Mouse (Mus musculus) frontal cortex, adult 2 months (tissue): Measurements from ENCODE around the gene Rbm47. TPM values are rescaled to one million over a fixed set of nuclear protein-coding genes. Genes with fewer than 3 reads are reported as not detected.

Experiments used
- DNase-seq, 2 experiments: peaks; one replicate each; pipeline ENCODE4 v3.0.0; 2022; ENCODE audit warnings: low spot score in 1 of 2; ENCODE audit errors: extremely low spot score in 1 of 2
- polyA plus RNA-seq: library from polyadenylated mRNA; depleted of rRNA; stranded (reverse); fragments of >200 nt; gene quantifications from 2 replicates; pipeline ENCODE4 v1.2.3, GENCODE M21; 2012

Gene Rbm47
- polyA plus RNA-seq, 1 experiment: 0.78 TPM

DNA sequence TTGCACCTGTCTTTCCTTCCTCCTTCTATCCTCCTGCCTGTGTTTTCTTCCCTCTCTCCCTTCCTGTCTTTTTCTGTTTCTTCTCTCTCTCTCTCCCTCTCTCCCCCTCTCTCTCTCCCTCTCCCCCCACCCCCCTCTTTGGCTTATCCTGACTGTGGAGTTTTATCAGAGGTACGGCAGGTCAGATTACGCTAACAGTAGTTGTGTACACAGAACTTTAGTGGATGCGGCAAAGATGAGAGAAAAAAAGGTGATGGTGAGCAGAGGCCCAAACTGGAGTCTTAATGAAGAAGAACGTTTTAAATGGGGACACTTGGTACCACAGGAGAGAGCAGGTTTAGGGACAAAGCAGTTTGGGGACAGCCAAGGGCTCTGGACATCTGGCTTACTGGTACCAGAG, 83.3 kb downstream of the Rbm47 start:
- no peak for DNase-seq

DNA sequence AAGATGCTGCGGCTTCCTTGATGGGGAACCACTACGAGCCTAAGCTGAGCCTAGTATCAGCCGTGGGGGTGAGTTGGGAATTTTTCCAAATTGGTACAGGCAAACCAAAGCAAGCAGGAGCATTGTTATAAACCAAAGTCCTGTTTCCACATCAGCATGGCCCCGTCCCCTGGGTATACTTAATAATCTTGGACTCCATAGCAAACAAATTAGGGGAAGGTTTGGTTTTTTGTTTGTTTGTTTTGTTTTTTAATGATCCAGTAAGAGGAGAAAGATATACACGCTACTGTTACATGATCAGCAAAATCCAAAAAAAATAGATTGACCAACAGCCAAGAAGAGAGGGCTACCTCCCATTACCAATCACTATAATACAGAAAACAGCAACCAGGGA, 84.0 kb downstream of the Rbm47 start:
- no peak for DNase-seq

DNA sequence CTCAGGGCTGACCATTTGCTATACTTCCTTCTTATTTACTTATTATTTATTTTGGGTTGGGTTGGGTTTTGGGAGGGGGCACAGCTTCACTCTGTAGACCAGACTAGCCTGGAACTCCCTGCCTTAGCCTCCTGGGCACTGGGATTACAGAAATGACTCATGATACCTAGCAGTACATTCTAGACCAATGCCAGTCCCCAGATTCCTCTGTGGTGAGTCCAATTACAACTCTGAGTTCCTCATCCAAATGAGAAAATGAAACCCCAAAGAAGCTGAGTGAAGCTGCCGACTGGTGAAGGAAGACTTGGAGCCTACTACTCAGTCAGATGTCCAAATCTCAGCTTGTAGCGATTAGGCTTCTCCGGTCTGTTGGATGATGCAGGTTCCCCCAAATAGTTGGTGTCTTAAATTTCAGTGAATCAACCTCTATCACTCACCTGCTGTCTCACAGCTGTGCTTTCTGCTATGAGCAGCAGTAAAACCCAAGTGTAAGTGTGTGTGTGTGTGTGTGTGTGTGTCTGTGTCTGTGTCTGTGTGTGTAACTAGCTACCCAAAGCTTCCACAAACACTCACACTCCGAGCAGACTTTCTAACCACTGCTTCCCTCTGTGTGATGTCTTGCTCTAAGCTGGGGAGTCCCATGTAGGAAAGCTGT, 84.5 kb downstream of the Rbm47 start:
- DNase-seq: no peak

DNA sequence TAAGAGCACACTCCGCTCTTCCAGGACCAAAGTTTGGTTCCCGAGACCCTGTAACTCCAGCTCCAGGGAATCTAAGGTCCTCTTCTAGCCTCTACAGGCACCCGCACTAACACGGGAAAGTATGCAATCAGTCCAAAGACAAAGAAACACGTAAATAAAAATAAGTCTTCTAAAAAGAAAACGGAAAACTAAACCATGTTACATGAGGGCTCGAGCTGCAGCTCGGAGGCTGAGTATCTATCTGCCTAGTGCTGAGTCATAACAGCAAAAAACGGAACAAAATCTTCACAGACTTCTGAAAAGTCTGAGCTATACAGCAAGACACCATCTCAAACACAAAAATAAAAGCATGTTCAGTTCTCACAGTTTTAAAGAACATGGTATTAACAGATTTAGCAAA, 86.0 kb downstream of the Rbm47 start:
- DNase-seq: peak in 1 of 2 experiments; percentile 11

DNA sequence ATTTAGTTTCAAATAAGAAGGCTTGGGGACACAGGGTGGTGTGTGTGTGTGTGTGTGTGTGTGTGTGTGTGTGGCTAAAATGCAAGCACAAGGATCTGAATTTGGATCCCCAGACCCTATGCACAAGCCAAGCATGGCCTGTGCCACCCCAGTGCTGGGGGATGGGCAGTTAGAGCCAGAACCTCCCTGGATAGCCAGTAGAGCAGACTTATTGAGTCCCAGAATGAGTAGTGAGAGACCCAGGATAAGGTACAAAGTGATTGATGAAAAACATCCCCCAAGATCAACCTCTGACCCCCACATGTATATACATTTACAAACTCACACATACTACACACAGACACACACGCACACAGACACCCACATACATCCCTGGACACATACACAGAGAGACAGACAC, 86.6 kb downstream of the Rbm47 start:
- no peak for DNase-seq

DNA sequence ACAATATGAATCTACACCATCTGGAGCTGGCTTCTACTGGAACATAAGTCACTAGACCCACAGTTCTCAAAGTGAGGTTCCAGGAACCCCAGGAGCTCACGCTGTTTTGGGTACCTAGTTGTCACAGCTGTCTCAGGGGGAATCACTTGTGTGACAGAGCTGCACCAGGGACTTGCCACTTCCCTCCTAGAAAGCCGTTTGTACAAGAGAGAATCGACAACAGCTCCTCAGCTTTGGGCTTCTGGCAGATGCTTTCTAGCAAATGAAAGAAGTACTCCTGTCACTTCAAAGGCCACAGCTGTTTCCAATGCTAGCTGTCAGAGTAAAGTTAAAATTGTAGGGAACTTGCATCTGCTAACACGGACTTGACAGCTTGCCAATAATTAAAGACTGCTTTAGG, 87.4 kb downstream of the Rbm47 start:
- DNase-seq: no peak

DNA sequence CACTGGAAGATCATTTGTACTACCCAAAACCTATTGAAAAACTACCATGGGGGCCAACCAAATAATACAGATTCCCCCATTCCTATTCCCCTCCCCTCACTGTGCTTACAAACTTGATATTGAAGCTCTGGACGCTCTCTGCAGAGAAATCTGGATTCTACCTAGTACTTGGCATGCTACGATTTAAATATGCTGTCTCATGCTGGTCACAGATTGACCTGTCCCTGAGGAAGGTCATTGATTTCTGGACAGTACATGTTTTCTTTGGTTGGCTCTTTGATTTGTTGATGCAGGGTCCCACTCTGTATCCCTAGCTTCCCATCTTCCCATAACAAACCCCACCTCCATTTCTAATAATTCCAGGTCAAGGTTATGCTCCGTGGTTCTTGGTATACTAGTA, 88.4 kb downstream of the Rbm47 start:
- no peak for DNase-seq

DNA sequence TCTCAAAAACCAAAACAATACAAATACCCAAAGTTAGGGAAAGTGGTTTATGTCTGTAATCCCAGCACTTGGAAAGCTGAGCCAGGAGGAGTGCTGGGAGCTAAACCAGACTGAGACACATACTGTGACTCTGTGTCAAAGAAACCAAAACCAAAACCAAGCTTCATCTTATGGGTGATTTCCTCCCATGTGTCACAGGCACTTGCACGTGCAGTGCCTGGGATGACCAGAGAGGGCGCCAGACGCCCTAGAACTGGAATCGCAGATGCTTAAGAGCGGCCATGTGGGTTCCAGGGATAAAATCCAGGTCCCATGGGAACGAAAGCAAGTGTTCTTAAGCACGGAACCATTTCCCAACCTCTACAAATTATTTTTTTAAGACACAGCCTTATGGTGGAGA, 89.6 kb downstream of the Rbm47 start:
- DNase-seq: peak in 1 of 2 experiments; percentile 31

DNA sequence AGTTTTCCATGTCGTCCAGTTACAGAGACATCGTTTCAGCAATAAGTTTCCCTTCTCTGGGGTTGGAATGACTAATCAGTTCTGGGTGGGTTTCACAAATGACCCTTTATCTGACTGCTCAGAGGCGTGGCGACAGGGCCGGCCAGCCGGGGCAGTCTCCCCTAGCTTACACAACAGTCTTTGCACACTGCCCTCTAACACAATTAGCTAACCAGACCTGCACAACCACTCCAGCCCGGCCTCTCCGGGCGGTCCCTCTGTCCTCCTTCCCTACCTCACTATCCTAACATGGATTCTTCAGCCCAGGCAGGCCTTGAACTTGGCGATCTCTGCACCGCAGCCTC, 90.7 kb downstream of the Rbm47 start:
- DNase-seq: no peak

DNA sequence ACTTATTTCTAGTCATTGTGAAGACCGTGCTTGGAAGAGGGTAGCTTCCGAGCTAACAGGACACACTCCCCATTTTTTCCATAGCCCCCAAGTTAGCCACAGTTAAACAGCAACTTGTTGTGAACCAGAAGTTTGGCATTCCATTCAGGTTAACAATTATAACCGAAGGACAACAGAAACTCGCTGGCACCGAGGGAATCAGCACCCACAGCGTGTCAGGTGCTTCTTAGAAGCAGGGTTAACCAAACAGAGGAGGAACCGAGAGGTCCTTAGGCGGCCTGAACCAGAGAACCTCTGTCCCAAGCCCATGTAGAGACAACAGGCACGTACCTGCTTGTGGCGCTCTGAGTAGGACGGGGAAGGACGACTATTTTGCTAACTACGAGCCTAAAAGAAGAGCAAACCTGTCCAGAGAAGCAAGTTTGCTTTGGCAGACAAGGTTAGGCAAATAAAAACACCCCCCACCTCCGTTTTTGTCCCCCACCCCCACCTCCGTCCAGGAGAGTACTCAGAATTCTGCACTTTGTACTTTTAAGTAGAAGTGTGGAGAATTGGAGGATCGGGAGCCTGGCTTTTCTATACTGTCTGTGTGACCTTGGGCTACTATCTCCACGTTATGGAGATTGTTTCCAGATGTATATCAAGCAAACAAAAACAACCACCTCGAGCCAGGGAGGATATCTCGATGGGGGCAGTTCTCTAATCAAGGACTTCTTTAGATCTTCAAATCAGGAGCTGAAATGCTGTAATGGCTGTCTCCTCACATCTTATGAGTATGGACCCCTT, 91.3 kb downstream of the Rbm47 start:
- DNase-seq: no peak

DNA sequence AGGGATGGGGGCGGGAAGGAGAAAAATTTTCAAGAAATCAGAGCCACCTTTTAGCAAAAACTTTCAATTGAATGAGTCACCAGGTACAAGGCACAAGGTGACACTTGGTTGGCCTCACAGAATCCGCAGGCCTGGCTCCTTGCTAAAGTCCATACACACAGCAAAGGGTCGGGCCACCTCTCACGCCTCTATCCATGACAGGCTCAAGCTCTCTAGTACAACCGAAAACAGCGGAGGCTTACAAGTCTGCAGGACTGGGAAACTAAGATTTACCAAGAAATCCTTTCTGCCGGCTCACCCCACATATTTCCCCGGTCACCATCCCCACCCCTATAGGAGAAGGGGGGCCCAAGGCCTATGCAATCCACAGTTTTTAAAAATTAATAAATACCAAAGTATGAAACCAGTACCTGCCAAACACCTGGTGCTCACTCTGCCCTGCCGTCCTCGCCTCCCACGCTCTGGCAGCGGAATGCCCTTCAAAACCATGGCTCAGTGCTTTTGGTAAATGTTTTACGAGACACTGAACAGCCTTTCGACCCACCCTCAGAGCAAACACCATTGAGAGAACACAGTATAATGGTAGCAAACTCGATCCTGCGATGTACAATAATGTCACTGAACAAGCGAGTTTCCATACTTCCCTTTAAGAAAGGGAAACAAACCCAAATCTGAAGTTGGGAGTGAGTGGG, 92.2 kb downstream of the Rbm47 start:
- DNase-seq: no peak

DNA sequence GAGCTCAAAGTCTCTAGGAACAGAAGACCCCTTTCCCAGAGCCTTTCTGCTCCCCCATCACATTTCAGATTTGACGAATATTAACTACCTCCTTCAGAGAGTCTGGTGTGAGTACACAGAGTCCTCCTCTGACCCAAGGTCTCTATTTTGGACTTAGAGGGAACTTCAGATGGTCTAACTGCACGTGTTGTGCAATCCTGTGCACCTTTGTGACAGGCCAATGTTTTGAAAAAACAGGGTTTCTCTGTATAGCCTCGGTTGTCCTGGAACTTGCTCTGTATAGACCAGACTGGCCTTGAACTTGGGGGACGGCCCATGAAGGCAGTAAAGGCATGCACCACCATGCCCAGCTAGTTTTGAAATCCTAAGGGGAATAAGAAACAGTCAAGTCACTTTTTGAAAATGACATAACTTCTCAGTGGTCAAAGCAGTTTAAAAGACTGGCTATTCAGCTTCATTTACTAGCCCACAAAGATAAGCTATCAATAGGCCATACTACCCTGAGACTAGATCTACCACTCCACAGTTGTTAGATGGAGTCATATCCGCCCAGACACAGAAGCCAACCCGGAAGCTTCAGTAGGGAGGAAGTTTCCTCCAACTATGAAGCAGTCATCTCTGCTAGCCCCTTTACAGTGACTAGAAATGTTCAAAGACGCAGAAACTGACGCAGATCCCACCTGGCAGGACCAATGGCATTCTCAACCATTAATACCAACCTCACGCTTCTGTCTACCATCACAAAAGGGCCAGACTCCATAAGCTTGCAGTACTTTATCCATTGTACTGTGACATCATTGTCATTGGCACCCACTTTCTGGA, 93.3 kb downstream of the Rbm47 start:
- no peak for DNase-seq

DNA sequence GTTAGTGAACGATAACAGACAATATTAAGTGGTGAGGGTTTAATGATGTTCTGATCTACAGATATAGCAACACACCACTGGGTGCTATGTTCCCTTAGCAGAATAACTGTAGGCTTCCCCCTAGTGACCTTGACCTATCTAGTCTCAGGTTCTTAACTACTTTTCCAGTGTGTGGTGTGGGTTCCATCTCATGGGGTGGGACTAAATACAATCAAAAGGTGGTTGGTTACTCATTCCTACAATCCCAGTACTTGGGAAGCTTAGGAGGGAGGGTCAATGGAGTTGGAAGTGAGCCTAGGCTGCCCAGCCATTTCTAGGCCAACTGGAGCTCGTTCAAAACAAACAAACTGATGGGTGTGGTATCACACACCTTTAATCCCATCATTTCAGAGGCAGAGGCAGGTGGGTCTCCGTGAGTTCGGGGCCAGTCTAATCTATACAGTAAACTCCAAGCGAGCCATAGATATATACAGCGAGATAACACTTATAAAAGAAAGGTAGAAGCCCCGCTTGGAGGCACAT, 94.4 kb downstream of the Rbm47 start:
- no peak for DNase-seq

DNA sequence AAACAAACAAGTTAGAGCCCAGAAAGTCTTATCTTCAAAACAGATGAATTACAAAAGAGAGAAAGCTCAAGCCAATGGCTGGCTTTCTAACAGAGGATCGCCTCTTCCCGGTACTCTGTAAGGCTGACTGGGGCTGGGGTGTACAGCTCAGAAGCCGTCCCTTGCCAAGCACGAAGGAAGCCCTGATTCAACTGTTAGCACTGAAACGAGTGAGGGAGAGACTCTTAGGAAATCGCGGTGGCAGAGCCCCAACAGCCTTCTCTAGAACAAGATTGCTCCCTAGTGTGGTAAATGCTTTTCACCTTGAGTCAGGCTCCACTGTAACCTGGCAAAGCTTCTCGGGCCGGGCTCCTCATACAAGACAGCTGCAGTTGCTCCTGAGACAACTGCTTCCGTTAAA, 95.5 kb downstream of the Rbm47 start:
- DNase-seq: peak in 1 of 2 experiments; percentile 23

DNA sequence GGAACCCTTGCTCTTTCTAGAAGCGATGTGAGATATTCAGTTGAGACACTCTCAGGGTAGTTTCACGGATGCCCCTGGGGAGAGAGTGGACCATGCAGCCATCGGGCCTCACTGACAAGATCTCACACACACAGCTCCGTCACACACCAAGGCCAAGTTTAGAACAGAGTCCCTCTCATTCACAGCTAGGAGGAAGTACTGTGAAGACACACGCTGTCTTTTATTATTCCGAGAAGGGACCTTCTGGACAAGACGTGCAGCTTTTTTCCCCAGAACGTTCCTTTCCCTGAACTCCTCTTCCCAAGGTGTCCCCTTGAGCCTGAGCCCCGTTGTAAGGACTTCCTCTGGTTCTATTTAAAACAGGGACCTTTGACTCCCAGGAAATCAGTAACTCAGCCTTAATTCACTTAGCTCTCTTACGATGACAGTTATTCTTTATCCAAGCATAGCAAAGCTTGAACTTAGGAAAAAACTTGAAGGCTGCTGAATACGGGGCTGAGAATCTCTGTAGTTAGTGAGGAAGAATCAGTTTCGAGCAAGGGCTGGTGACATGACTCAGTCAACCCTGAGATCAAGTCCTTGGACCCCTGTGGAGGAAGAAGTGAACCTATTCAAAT, 96.1 kb downstream of the Rbm47 start:
- DNase-seq: no peak

DNA sequence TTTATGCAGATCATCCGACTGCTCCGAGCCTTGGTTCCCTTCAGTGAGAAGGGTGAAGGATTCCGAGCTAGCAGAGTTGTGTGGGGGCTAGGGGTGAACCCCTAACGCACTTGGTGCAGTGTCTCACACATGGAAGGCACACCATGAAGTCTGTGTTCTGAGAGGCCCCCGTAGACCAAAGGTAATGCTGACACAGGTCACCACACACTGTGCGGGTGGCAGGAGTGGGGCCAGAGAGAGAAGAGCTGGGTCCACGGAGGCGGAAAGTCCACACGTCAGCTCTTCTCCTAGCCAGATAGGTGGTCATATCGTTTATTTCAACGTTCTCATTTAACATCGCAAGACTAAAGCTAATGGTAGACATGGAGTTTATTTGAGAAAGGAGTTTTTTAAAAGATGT, 97.0 kb downstream of the Rbm47 start:
- DNase-seq: no peak

DNA sequence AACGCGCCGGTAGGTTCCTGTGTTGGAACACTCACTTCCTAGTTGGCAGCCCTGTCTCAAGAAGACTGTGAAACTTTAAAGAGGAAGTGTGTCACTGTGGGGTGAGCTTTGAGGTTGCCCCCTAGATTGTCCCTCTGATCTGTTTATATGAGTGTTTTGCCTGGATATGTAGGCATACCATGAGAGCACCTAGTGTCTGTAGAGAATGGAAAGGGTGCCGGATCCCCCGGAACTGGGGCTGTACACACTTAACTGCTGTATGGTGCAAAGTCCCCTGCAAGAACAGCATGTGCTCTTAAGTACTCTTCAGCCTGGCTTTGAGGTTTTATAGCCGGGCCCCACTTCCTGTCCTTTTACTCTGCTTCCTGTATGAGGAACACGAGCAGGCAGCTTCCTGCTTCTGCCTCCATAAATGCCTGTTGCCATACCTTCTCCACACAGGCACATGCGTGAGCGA, 97.9 kb downstream of the Rbm47 start:
- DNase-seq: no peak

DNA sequence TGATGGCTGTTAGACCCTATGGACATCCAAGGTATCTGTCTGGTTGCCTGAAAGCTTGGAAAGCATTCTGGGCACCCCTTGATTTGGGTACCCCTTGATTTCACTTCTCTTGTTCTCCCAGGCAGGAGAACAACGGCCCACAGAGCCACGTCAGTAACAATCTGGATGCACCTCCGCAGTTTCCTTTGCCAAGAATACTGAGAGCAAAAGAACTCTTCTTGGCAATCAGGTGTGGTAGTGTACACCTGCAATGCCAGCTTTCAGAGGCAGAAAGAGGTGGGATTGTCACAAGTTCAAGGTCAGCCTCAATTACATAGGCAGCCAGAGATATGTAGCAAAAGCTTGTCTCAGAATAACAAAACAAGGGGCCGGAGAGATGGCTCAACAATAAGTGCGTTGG, 98.7 kb downstream of the Rbm47 start:
- no peak for DNase-seq

DNA sequence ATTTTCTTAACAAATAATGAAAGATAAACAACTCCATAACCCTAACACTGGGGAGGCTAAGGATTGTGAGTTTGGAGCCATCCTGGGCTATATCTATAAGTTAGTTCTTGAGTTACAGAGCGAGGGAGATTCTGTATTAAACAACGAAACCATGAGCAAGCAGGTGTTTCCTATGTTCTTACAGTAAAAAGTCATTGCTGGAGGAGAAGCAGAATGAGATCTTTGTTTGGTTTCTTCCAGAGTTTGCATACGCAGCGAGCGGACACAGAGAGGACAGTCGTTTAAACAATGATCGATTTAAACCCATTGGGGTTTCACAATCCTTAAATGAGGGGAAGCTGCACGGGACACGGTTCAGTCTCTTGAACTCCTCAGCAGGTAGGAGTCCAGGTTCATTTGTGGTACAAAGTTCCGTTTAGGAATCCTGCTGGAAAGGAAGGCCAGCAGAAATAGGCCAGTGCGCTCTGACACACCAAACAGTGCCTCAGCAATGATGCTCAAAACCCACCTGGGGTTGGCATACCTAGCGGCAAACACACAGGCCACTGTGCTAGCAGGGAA, 99.2 kb downstream of the Rbm47 start:
- DNase-seq: no peak

DNA sequence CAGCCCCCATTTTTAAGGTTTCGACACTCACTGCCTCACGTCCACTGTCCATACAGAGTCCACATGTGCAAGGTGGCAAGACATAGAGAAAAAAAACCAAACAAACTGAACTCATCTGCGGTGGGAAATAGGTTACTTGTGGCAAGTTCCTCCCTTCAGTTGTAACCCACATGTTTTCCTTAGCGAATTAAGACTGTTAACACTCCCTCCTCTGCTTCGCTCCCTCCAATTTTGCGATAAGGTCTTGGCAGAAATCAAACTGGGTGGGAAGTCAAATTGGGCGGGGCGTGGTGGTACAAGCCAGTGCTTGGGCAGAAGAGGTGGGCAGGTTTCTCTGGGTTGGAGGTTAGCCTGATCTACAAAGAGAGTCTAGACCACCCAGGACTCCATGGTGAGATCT, 101.2 kb downstream of the Rbm47 start:
- no peak for DNase-seq
